Mouse (Mus musculus): Measurements from ENCODE around the gene Sh2d6. TPM values are rescaled to one million over a fixed set of nuclear protein-coding genes. Genes with fewer than 3 reads are reported as not detected.
"Not testable (repeated sequence)": the region's sequence is repeated elsewhere in the genome, so short reads cannot be mapped to it uniquely, and the experiment has no call there.

Gene Sh2d6
- polyA plus RNA-seq, 1 experiment from 2014 or later: 0.30 TPM

- Histone ChIP-seq H3K36me3 (replicated peaks) (no peaks in the 10 kb centered on the region), H3K27me3 (ENCODE audit: poor library complexity, severe bottlenecking) (no peaks in the 10 kb centered on the region), H3K4me3 (no peak overlapping the region), H3K27ac (no peak overlapping the region), H3K4me1 (no peaks in the 10 kb centered on the region), H3K9me3 (no peaks in the 10 kb centered on the region)
- no peak for DNase-seq (ENCODE audit: extremely low spot score, low spot score)
- 96% methylated on average over 6 of the region's 6 CpGs for WGBS
Measured at GRCm38 (mm10) chr6:72486307-72486706, 35.2 kb downstream of the Sh2d6 start.

DNA sequence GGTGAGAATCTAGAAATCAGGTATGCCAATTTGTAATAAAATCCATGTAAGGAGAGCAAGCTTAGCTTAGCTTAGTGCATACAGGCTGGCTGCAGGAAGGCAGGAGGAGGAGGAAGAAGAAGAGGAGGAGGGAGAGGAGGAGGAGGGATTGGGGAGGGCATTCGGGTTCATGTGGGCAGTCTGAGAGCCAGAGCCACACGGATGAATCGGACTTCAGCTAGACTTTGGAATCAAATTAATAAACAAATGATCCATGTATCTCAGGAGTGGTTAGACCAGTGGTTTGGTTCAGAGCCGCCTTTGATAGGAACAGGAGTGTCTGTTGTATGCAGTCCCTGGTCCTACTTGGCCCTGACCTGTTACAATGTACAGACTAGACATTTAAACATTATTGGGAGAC lies 36.6 kb downstream of the Sh2d6 start:
- H3K4me3 ChIP-seq: no peak overlapping the region
- no peaks in the 10 kb centered on the region for H3K9me3 ChIP-seq
- no peaks in the 10 kb centered on the region for H3K27me3 ChIP-seq (ENCODE audit: poor library complexity, severe bottlenecking)
- H3K4me1 ChIP-seq: no peaks in the 10 kb centered on the region
- H3K27ac ChIP-seq: no peak overlapping the region
- no peak for DNase-seq (ENCODE audit: extremely low spot score, low spot score)
- 79% methylated on average over 4 of the region's 4 CpGs for WGBS
- H3K36me3 ChIP-seq (replicated peaks): no peaks in the 10 kb centered on the region

- WGBS: 60% methylated on average over 2 of the region's 2 CpGs
- H3K4me1 ChIP-seq: no peaks in the 10 kb centered on the region
- no peak overlapping the region for H3K27ac ChIP-seq
- no peak overlapping the region for H3K4me3 ChIP-seq
- no peaks in the 10 kb centered on the region for H3K27me3 ChIP-seq (ENCODE audit: poor library complexity, severe bottlenecking)
- H3K36me3 ChIP-seq (replicated peaks): no peaks in the 10 kb centered on the region
- H3K9me3 ChIP-seq: no peaks in the 10 kb centered on the region
- no peak for DNase-seq (ENCODE audit: extremely low spot score, low spot score)
Measured at GRCm38 (mm10) chr6:72482156-72482555, 39.4 kb downstream of the Sh2d6 start.

DNA sequence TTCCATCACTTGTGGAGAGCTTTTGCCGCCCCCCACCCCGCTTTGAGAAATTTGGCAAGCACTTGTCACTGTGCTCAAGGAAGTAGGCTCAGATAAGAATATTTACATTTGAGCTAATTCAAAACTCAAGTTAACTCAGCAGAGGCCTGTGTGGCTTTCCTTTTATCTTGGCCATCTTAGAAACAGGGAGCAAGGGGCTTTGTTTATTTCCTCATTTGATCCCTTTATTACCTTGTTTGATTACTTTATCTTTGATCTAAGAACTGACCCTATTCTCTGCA lies 41.1 kb downstream of the Sh2d6 start:
- Histone ChIP-seq H3K27ac (no peak overlapping the region), H3K9me3 (no peaks in the 10 kb centered on the region), H3K4me1 (no peaks in the 10 kb centered on the region), H3K36me3 (replicated peaks) (no peaks in the 10 kb centered on the region), H3K4me3 (no peak overlapping the region), H3K27me3 (ENCODE audit: poor library complexity, severe bottlenecking) (no peaks in the 10 kb centered on the region)
- WGBS: 98% methylated on average over 2 of the region's 2 CpGs
- no peak for DNase-seq (ENCODE audit: extremely low spot score, low spot score)

DNA sequence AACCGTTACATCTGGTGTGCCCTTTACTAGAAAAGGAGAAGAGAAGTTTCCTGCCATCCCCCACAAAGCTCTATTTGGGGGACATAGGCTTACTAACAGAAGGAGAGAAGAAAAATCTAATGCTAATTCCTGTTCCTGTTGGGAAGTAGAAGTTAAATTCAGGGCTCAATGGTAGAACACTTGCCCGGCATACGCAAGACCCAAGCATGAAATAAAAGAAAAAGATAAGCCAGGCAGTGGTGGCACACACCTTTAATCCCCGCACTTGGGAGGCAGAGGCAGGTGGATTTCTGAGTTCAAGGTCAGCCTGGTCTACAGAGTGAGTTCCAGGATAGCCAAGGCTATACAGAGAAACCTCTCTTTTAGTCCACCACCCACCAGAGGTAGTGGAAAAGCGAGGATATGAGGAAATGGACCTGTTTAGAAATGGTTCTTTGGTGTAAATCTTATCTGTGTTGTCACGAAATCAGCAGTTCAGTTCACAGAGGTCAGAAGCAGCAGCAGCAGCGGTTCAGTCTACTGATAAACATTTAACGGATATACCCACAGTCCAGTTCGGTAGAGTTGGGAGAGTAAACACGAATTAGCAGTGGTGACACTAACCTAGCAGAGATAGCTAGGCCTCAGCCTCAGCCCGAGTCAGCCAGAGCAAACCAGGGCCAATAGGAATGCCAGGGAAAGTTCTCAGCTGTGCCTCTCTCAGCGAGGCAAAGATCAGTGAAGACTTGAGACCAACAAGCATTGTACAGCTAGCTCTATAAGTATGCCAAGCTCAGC lies 41.7 kb downstream of the Sh2d6 start:
- no peaks in the 10 kb centered on the region for H3K27me3 ChIP-seq (ENCODE audit: poor library complexity, severe bottlenecking)
- H3K27ac ChIP-seq: no peak overlapping the region
- H3K9me3 ChIP-seq: no peaks in the 10 kb centered on the region
- no peak overlapping the region for H3K4me3 ChIP-seq
- H3K36me3 ChIP-seq (replicated peaks): no peaks in the 10 kb centered on the region
- no peaks in the 10 kb centered on the region for H3K4me1 ChIP-seq
- DNase-seq (ENCODE audit: extremely low spot score, low spot score): no peak
- WGBS: 91% methylated on average over 12 of the region's 12 CpGs

DNA sequence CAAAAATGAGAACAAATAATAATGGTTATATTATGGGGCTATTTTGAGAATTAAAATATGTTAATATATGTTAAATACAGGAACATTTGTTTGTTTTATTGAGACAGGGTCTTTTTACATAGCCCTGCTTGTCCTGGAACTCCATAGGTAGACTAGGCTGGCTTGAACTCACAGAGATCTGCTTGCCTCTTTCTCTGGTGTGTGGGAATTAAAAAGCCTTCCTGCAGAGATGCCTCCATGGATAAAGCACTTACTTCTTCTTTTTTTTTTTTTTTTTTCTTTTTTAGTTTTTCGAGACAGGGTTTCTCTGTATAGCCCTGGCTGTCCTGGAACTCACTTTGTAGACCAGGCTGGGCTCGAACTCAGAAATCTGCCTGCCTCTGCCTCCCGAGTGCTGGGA lies 42.8 kb downstream of the Sh2d6 start:
- DNase-seq (ENCODE audit: extremely low spot score, low spot score); H3K27me3 ChIP-seq (ENCODE audit: poor library complexity, severe bottlenecking); H3K36me3 ChIP-seq (replicated peaks); H3K4me3 ChIP-seq; H3K27ac ChIP-seq; H3K4me1 ChIP-seq; H3K9me3 ChIP-seq: not testable (repeated sequence)
- WGBS: 94% methylated on average over 3 of the region's 3 CpGs

GRCm38 (mm10) chr6:72477621-72478020 lies 43.9 kb downstream of the Sh2d6 start:
- 88% methylated on average over 3 of the region's 3 CpGs for WGBS

GRCm38 (mm10) chr6:72476836-72477235 lies 44.7 kb downstream of the Sh2d6 start:
- Histone ChIP-seq H3K4me3 (no peak overlapping the region), H3K36me3 (replicated peaks) (no peaks in the 10 kb centered on the region), H3K27me3 (ENCODE audit: poor library complexity, severe bottlenecking) (no peaks in the 10 kb centered on the region), H3K9me3 (no peaks in the 10 kb centered on the region), H3K27ac (no peak overlapping the region), H3K4me1 (peaks cover 7% of the 10 kb centered on the region; the same call in 1 of the 2 replicates)
- DNase-seq (ENCODE audit: extremely low spot score, low spot score): no peak
- WGBS: 93% methylated on average over 5 of the region's 5 CpGs

More at GRCm38 (mm10) chr6:72477621-72478020, 43.9 kb downstream of the Sh2d6 start:
- no peaks in the 10 kb centered on the region for H3K9me3 ChIP-seq
- peaks cover 7% of the 10 kb centered on the region; the same call in 1 of the 2 replicates for H3K4me1 ChIP-seq
- no peaks in the 10 kb centered on the region for H3K36me3 ChIP-seq (replicated peaks)
- H3K27me3 ChIP-seq (ENCODE audit: poor library complexity, severe bottlenecking): no peaks in the 10 kb centered on the region
- no peak overlapping the region for H3K27ac ChIP-seq
- H3K4me3 ChIP-seq: no peak overlapping the region
- no peak for DNase-seq (ENCODE audit: extremely low spot score, low spot score)

- no peaks in the 10 kb centered on the region for H3K36me3 ChIP-seq (replicated peaks)
- 87% methylated on average over 4 of the region's 4 CpGs for WGBS
- H3K4me1 ChIP-seq: peaks cover 7% of the 10 kb centered on the region; the same call in 1 of the 2 replicates
- no peak overlapping the region for H3K27ac ChIP-seq
- DNase-seq (ENCODE audit: extremely low spot score, low spot score): no peak
- H3K27me3 ChIP-seq (ENCODE audit: poor library complexity, severe bottlenecking): no peaks in the 10 kb centered on the region
- H3K4me3 ChIP-seq: no peak overlapping the region
- H3K9me3 ChIP-seq: no peaks in the 10 kb centered on the region
Measured at GRCm38 (mm10) chr6:72475221-72475985, 46.1 kb downstream of the Sh2d6 start.

DNA sequence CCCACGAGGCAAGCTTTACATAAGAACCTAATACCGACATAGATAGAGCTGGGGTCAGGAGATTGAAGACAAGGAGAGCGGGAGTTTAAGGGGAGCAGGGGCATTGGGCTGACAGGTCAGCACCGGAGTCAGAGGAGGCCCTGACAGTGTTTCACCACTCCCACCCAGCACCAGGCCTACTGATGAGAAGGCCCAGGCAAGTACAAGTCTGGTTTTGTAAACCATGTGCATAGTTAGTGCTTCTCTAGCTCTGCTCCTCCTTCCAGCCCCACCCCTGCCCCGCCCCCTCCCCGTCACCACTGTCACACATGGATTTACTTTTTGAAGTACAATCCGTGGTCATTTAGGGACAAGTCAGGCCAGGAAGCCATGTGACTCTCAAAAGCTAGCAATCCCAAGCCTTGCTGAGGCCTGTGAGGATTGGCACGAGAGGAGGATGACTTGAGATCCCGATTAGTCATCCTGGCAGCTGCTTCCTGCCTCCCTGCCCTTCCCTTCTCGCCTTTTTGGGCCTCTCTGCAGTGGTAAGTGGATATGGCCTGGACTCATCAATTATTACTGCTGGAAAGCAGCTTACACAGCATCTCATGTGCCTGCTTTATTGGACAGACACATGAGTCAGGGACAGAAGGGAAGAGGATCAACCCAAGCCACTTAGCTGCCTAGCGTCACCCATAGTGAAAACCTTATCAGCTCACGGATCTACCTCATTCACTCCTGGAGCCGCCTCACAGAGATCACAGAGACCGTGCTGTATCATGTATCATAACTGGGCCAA lies 48.1 kb downstream of the Sh2d6 start:
- no peak for DNase-seq (ENCODE audit: extremely low spot score, low spot score)
- H3K36me3 ChIP-seq (replicated peaks): no peaks in the 10 kb centered on the region
- 70% methylated on average over 14 of the region's 14 CpGs for WGBS
- peaks cover 13% of the 10 kb centered on the region for H3K4me1 ChIP-seq
- no peak overlapping the region for H3K4me3 ChIP-seq
- H3K27me3 ChIP-seq (ENCODE audit: poor library complexity, severe bottlenecking): no peaks in the 10 kb centered on the region
- H3K27ac ChIP-seq: no peak overlapping the region
- no peaks in the 10 kb centered on the region for H3K9me3 ChIP-seq

DNA sequence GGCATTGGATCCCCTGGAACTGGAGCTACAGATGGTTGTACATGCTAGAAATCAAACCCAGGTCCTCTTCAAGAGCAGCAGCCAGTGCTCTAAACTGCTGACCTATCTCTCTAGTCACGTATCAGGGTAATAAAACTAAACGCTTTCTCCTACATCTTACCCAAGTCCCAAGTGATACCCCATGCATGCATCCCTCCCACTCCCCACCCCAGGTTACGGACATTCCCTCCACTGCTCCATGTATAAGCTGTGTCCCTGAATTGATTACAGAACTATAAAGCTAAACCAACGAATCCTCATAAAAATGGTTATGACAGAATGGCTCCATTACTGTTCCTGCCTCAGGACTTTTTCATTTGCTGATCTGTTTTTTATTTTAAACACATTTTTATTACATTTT lies 55.3 kb downstream of the Sh2d6 start:
- no peak for DNase-seq (ENCODE audit: extremely low spot score, low spot score)
- Histone ChIP-seq H3K4me1 (peaks cover 6% of the 10 kb centered on the region; the same call in 1 of the 2 replicates), H3K4me3 (no peak overlapping the region), H3K9me3 (no peaks in the 10 kb centered on the region), H3K36me3 (replicated peaks) (no peaks in the 10 kb centered on the region), H3K27me3 (ENCODE audit: poor library complexity, severe bottlenecking) (no peaks in the 10 kb centered on the region), H3K27ac (no peak overlapping the region)
- WGBS: 88% methylated on average over 4 of the region's 4 CpGs

- WGBS: 83% methylated on average over 8 of the region's 8 CpGs
- DNase-seq (ENCODE audit: extremely low spot score, low spot score): no peak
- no peak overlapping the region for H3K4me3 ChIP-seq
- H3K27ac ChIP-seq: no peak overlapping the region
- no peaks in the 10 kb centered on the region for H3K9me3 ChIP-seq
- peaks cover 7% of the 10 kb centered on the region for H3K4me1 ChIP-seq
- H3K36me3 ChIP-seq (replicated peaks): no peaks in the 10 kb centered on the region
- no peaks in the 10 kb centered on the region for H3K27me3 ChIP-seq (ENCODE audit: poor library complexity, severe bottlenecking)
Measured at GRCm38 (mm10) chr6:72465361-72466157, 55.9 kb downstream of the Sh2d6 start.

Data from forebrain, embryonic 10.5 days (tissue).